ENCODE assay signal across 8 mouse cellular contexts in genomic region chr6:120159133-120159901, GRCm38 (mm10).
A peak's percentile ranks its signal among the peaks of the same experiment; 100 is the strongest.
DNase-seq lines count a peak whose midpoint lies in the region; ATAC-seq and TF ChIP-seq lines count a peak whose summit lies in the region.

No protein-coding gene starts in this region.

- peak overlapping the region; percentile 97 for H3K27ac ChIP-seq in bone marrow macrophage, adult 2 months (ENCODE audit: insufficient read depth, low read depth, low read length)
- H3K27ac ChIP-seq in midbrain, embryonic 13.5 days: peak overlapping the region; percentile 51; the same call in 1 of the 2 replicates

- no peak for TF ChIP-seq CTCF in bone marrow macrophage, adult 2 months (IDR thresholded peaks at IDR 0.05; ENCODE audit: low read depth, low read length)

- no peak overlapping the region for H3K4me2 ChIP-seq in midbrain, embryonic 13.5 days (replicated peaks)

- no peaks in the 10 kb centered on the region for H3K9me3 ChIP-seq in midbrain, embryonic 13.5 days

- intact Hi-C loops in left cerebral cortex, postnatal 25 days (cut with DNase I): no loop called here

- H3K9ac ChIP-seq in midbrain, embryonic 13.5 days (replicated peaks): no peak overlapping the region

- peaks cover 47% of the 10 kb centered on the region for H3K4me1 ChIP-seq in bone marrow macrophage, adult 2 months (ENCODE audit: control insufficient read depth, insufficient read depth, low read length)
- H3K4me1 ChIP-seq in midbrain, embryonic 13.5 days (replicated peaks): peaks cover 20% of the 10 kb centered on the region

- no peaks in the 10 kb centered on the region for H3K27me3 ChIP-seq in midbrain, embryonic 13.5 days

- ATAC-seq in midbrain, embryonic 13.5 days: peak; percentile 70

- DNase-seq in adrenal gland, adult (ENCODE audit: inconsistent age in 2 of 2, low spot score in 1 of 2): peak; percentile 33 to 68
- DNase-seq in adrenal gland, postnatal 4 days (ENCODE audit: low spot score in 2 of 2): no peak
- DNase-seq in gastrocnemius, postnatal 10 days: peak; percentile 30
- DNase-seq in kidney, adult 18-20 months: peak; percentile 67
- DNase-seq in left cerebral cortex, postnatal 25 days (ENCODE audit: low spot score in 2 of 2): peak; percentile 61 to 78
- DNase-seq in B cell, adult 2 months: no peak

- TF ChIP-seq POLR2A in bone marrow macrophage, adult 2 months (IDR thresholded peaks at IDR 0.05; ENCODE audit: borderline replicate concordance, low read depth, low read length): no peak

- no peaks in the 10 kb centered on the region for H3K36me3 ChIP-seq in midbrain, embryonic 13.5 days

- no peak overlapping the region for H3K4me3 ChIP-seq in bone marrow macrophage, adult 2 months (ENCODE audit: insufficient read depth, low read length)
- no peak overlapping the region for H3K4me3 ChIP-seq in midbrain, embryonic 13.5 days (replicated peaks)

- 61% methylated on average over 9 of the region's 9 CpGs for WGBS in midbrain, embryonic 13.5 days

Comparison
In these comparisons a context has a peak if more than half of its experiments do, and no peak if none do; other contexts are left out.
1. DNase-seq: peak in adrenal gland, adult (2 of 2), gastrocnemius, postnatal 10 days (single experiment), kidney, adult 18-20 months (single experiment) and left cerebral cortex, postnatal 25 days (2 of 2); none in adrenal gland, postnatal 4 days (0 of 2) and B cell, adult 2 months (0 of 2).